Mouse (Mus musculus) CH12.LX (cell line): Measurements from ENCODE around the gene Sec24a. TPM values are rescaled to one million over a fixed set of nuclear protein-coding genes. Genes with fewer than 3 reads are reported as not detected.

Source experiments
- DNase-seq: peaks from one replicate; pipeline ENCODE4 v3.0.0-alpha.2; 2013; ENCODE audit errors: extremely low read depth
- H3K27ac ChIP-seq: 2 replicates; pipeline ENCODE4 v1.5.1; 2012; ENCODE audit warnings: low read depth, mild to moderate bottlenecking, control low read depth, moderate library complexity; ENCODE audit not compliant: insufficient read depth
- H3K27me3 ChIP-seq: replicated peaks from 2 replicates; pipeline ENCODE3; 2012; ENCODE audit warnings: inconsistent platforms
- H3K36me3 ChIP-seq, 2 experiments: replicated peaks in 1 of 2; 2 replicates each; pipeline versions ENCODE3 to v1.6.1; 2012; ENCODE audit warnings: inconsistent platforms in 1 of 2, low read length in 1 of 2, mild to moderate bottlenecking in 1 of 2, mixed read lengths in 1 of 2, moderate library complexity in 1 of 2; ENCODE audit not compliant: control insufficient read depth in 1 of 2, insufficient read depth in 1 of 2
- H3K4me1 ChIP-seq, 2 experiments: 2 replicates each; pipeline ENCODE4 v1.6.1; 2012; ENCODE audit warnings: inconsistent platforms in 1 of 2, moderate library complexity in 1 of 2; ENCODE audit not compliant: insufficient read depth in 2 of 2, control insufficient read depth in 1 of 2
- H3K4me2 ChIP-seq: 2 replicates; pipeline ENCODE4 v1.6.1; 2012; ENCODE audit warnings: low read depth, mild to moderate bottlenecking, control low read depth; ENCODE audit not compliant: poor library complexity, insufficient read depth, severe bottlenecking
- H3K4me3 ChIP-seq, 3 experiments: fragments of 150-350 bp in 1 of 3; sonication (generic) in 1 of 3; replicated peaks in 1 of 3; 2 replicates each; pipeline versions ENCODE3 to v1.5.1; 2011 to 2012; ENCODE audit warnings: low read depth in 2 of 3, low read length in 2 of 3, mild to moderate bottlenecking in 2 of 3, moderate library complexity in 2 of 3, control low read depth in 1 of 3, improper control_type of control experiment in 1 of 3, inconsistent platforms in 1 of 3, mixed read lengths in 1 of 3; ENCODE audit not compliant: poor library complexity in 1 of 3
- H3K79me2 ChIP-seq: replicated peaks from 2 replicates; pipeline ENCODE4 v1.6.1; 2012; ENCODE audit warnings: mild to moderate bottlenecking, moderate library complexity; ENCODE audit not compliant: control insufficient read depth, poor library complexity, insufficient read depth, severe bottlenecking; ENCODE audit errors: extremely low read depth
- H3K9ac ChIP-seq: 2 replicates; pipeline ENCODE4 v1.6.1; 2012; ENCODE audit warnings: low read depth, mild to moderate bottlenecking, control low read depth, moderate library complexity; ENCODE audit not compliant: insufficient read depth
- H3K9me3 ChIP-seq: replicated peaks from 2 replicates; pipeline ENCODE3; 2012; ENCODE audit warnings: low read length, inconsistent platforms, mixed read lengths
- BHLHE40 ChIP-seq: IDR thresholded peaks from 2 replicates; pipeline ENCODE4 v1.6.1; 2011; ENCODE audit warnings: mild to moderate bottlenecking, low read depth, low read length, improper control_type of control experiment
- CHD2 ChIP-seq: IDR thresholded peaks from 2 replicates; pipeline ENCODE4 v1.6.1; 2011; ENCODE audit warnings: low read length, improper control_type of control experiment
- E2F4 ChIP-seq: IDR thresholded peaks from 2 replicates; pipeline ENCODE4 v1.6.1; 2011; ENCODE audit warnings: low read depth, low read length, improper control_type of control experiment; ENCODE audit not compliant: insufficient replicate concordance
- EP300 ChIP-seq: IDR thresholded peaks from 2 replicates; pipeline ENCODE4 v1.6.1; 2011; ENCODE audit warnings: low read length, improper control_type of control experiment
- ETS1 ChIP-seq: conservative IDR thresholded peaks from 2 replicates; pipeline ENCODE4 v1.6.1; 2012; ENCODE audit warnings: low read depth, mild to moderate bottlenecking, inconsistent platforms, low read length, improper control_type of control experiment, moderate library complexity
- GABPA ChIP-seq: IDR thresholded peaks from 2 replicates; pipeline ENCODE4 v1.6.1; 2012; ENCODE audit warnings: low read depth, low read length, improper control_type of control experiment, inconsistent platforms; ENCODE audit not compliant: insufficient replicate concordance
- HCFC1 ChIP-seq: IDR thresholded peaks from 2 replicates; pipeline ENCODE4 v1.6.1; 2012; ENCODE audit warnings: low read depth, mild to moderate bottlenecking, inconsistent platforms, low read length, improper control_type of control experiment
- IRF4 ChIP-seq: IDR thresholded peaks from 2 replicates; pipeline ENCODE4 v1.6.1; 2014; ENCODE audit warnings: low read depth, mild to moderate bottlenecking, inconsistent platforms, low read length, improper control_type of control experiment
- JUN ChIP-seq: IDR thresholded peaks from 2 replicates; pipeline ENCODE4 v1.6.1; 2011; ENCODE audit warnings: low read depth, mild to moderate bottlenecking, low read length, improper control_type of control experiment, moderate library complexity; ENCODE audit not compliant: insufficient read depth
- JUND ChIP-seq: conservative IDR thresholded peaks from 2 replicates; pipeline ENCODE4 v1.6.1; 2011; ENCODE audit warnings: low read depth, low read length, improper control_type of control experiment
- MAFK ChIP-seq: IDR thresholded peaks from 2 replicates; pipeline ENCODE4 v1.6.1; 2011; ENCODE audit warnings: low read length, improper control_type of control experiment; ENCODE audit not compliant: insufficient replicate concordance
- MAX ChIP-seq: IDR thresholded peaks from 2 replicates; pipeline ENCODE4 v1.6.1; 2011; ENCODE audit warnings: low read length, improper control_type of control experiment
- MXI1 ChIP-seq: IDR thresholded peaks from 2 replicates; pipeline ENCODE4 v1.6.1; 2011; ENCODE audit warnings: mild to moderate bottlenecking, low read depth, low read length, improper control_type of control experiment
- MYC ChIP-seq: IDR thresholded peaks from 2 replicates; pipeline ENCODE4 v1.6.1; 2011; ENCODE audit warnings: low read depth, mild to moderate bottlenecking, improper control_type of control experiment, low read length
- NELFE ChIP-seq: IDR thresholded peaks from 2 replicates; pipeline ENCODE4 v1.6.1; 2011; ENCODE audit warnings: low read depth, low read length, improper control_type of control experiment
- POLR2A ChIP-seq: IDR thresholded peaks from 2 replicates; pipeline ENCODE4 v1.6.1; 2011; ENCODE audit warnings: low read depth, mild to moderate bottlenecking, improper control_type of control experiment, low read length
- RCOR1 ChIP-seq: conservative IDR thresholded peaks from 2 replicates; pipeline ENCODE4 v1.6.1; 2012; ENCODE audit warnings: low read depth, mild to moderate bottlenecking, inconsistent platforms, low read length, improper control_type of control experiment
- SMC3 ChIP-seq: IDR thresholded peaks from 2 replicates; pipeline ENCODE4 v1.6.1; 2011; ENCODE audit warnings: low read depth, low read length, improper control_type of control experiment
- TBP ChIP-seq: conservative IDR thresholded peaks from 2 replicates; pipeline ENCODE4 v1.6.1; 2011; ENCODE audit warnings: low read depth, low read length, improper control_type of control experiment
- TCF12 ChIP-seq: IDR thresholded peaks from 2 replicates; pipeline ENCODE4 v1.6.1; 2014; ENCODE audit warnings: low read depth, mild to moderate bottlenecking, inconsistent platforms, low read length, improper control_type of control experiment
- USF1 ChIP-seq: IDR thresholded peaks from 2 replicates; pipeline ENCODE4 v1.6.1; 2014; ENCODE audit warnings: low read depth, mild to moderate bottlenecking, inconsistent platforms, low read length, improper control_type of control experiment
- ZC3H11A ChIP-seq: IDR thresholded peaks from 2 replicates; pipeline ENCODE4 v1.6.1; 2012; ENCODE audit warnings: low read depth, mild to moderate bottlenecking, inconsistent platforms, low read length, improper control_type of control experiment
- ZNF384 ChIP-seq: IDR thresholded peaks from 2 replicates; pipeline ENCODE4 v1.6.1; 2012; ENCODE audit warnings: low read depth, low read length, improper control_type of control experiment, inconsistent platforms
- dilution Hi-C: fragments of 300-500 bp; cut with MboI; formaldehyde crosslinking; loops from 2 replicates; pipeline ENCODE4 v1.14.3; 2020; ENCODE audit warnings: low sequenced_read_pairs; ENCODE audit not compliant: extremely low pct_unique_long_range_greater_than_20kb, extremely low pct_ligation_motif_present
- in situ Hi-C: fragments of 300-500 bp; cut with MboI; formaldehyde crosslinking; loops from 3 replicates; pipeline ENCODE4 v1.14.3; 2019; ENCODE audit warnings: low sequenced_read_pairs, low pct_ligation_motif_present, low pct_unique_long_range_greater_than_20kb, mixed read lengths
- polyA plus RNA-seq: library from polyadenylated mRNA; unstranded; fragments of >175 nt; gene quantifications from 2 replicates; pipeline ENCODE4 v1.2.1, GENCODE M21; 2012; ENCODE audit warnings: low read depth; ENCODE audit not compliant: insufficient read length
- total RNA-seq, 2 experiments: library from RNA; depleted of rRNA; stranded (reverse); fragments of 300-350 nt in 1 of 2; fragments of >200 nt in 1 of 2; gene quantifications; 2 replicates each; pipeline ENCODE4 v1.2.3; 2012 to 2014

Gene Sec24a
- total and polyA plus RNA-seq, 3 experiments = 5.5 to 16.8 (median 6.3) TPM

GRCm38 (mm10) chr11:51761241-51761640 is 2.2 kb downstream of the Sec24a start (continued):
- TF ChIP-seq JUND (peak; percentile 86), ZNF384 (0 out of 2 replicates have a peak, but pooled peaks have one; percentile 15), E2F4 (no peak), MYC (peak; percentile 94; the same call in 1 of the 2 replicates), POLR2A (no peak), ZC3H11A (no peak), TBP (no peak), TCF12 (peak; percentile 73; the same call in 1 of the 2 replicates), BHLHE40 (peak; percentile 99), GABPA (no peak), NELFE (no peak)
- TF ChIP-seq, all 38 proteins: peak for 15

GRCm38 (mm10) chr11:51759941-51760657 is 3.3 kb downstream of the Sec24a start:
- DNase-seq = peak; percentile 38
- Histone ChIP-seq H3K27ac (peak overlapping the region; percentile 54), H3K4me3 (no peak overlapping the region), H3K36me3 (peaks cover 0 to 3% of the 10 kb centered on the region in 2 experiments), H3K9me3 (no peaks in the 10 kb centered on the region), H3K4me2 (peak overlapping the region; percentile 24), H3K79me2 (peaks cover 23% of the 10 kb centered on the region), H3K27me3 (no peaks in the 10 kb centered on the region), H3K4me1 (peaks cover 13 to 61% of the 10 kb centered on the region in 2 experiments), H3K9ac (peak overlapping the region; percentile 23; the same call in 1 of the 2 replicates)
- TF ChIP-seq POLR2A = no peak
- TF ChIP-seq GABPA = no peak
- TF ChIP-seq CHD2 = 0 out of 2 replicates have a peak, but pooled peaks have one; percentile 34
- peak; percentile 22; the same call in 1 of the 2 replicates for TF ChIP-seq MAX
- peak; percentile 81 for TF ChIP-seq JUN
- TF ChIP-seq ETS1 = peak; percentile 68
- 0 out of 2 replicates have a peak, but pooled peaks have one; percentile 32 for TF ChIP-seq TCF12
- peak; percentile 20; the same call in 1 of the 2 replicates for TF ChIP-seq HCFC1
- TF ChIP-seq MXI1 = peak; percentile 30; the same call in 1 of the 2 replicates
- TF ChIP-seq MAFK = peak; percentile 36; the same call in 1 of the 2 replicates
- no peak for TF ChIP-seq USF1
- no peak; the same call in 1 of the 2 replicates for TF ChIP-seq RCOR1
- TF ChIP-seq SMC3 = peak; percentile 2; the same call in 1 of the 2 replicates
- TF ChIP-seq BHLHE40 = peak; percentile 82
- peak; percentile 84 for TF ChIP-seq EP300
- 0 out of 2 replicates have a peak, but pooled peaks have one; percentile 48 for TF ChIP-seq MYC
- TF ChIP-seq IRF4 = peak; percentile 92
- peak; percentile 98 for TF ChIP-seq JUND
- in situ Hi-C loops = no loop called here
- dilution Hi-C loops = no loop called here
